Mouse (Mus musculus): ENCODE results near the gene Wscd2. TPM values are rescaled to one million over a fixed set of nuclear protein-coding genes. Genes with fewer than 3 reads are reported as not detected.

Gene Wscd2
- polyA plus RNA-seq, 1 experiment = not detected

DNA sequence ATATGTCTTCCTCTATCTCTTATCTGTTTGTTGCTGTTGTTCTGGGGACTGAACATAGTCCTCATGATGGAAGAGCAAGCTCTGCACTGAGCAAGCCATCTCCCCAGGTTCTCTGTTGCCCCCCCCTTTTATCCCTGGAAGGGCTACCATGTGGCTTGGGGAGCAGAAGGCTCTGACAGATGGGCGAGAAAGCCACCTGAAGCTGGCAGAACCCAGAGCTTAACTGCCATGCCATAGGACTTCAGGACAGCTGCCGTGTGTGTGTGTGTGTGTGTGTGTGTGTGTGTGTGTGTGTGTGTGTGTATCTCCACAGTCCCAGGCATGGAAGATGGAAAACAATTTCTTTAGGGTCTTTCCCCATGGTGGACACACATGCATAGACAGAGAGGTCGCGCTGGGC lies 128.6 kb downstream of the Wscd2 start:
- Histone ChIP-seq H3K27me3 (ENCODE audit: control insufficient read depth, insufficient read depth, insufficient read length) (no peaks in the 10 kb centered on the region), H3K79me2 (ENCODE audit: control insufficient read depth, insufficient read depth) (no peaks in the 10 kb centered on the region), H3K4me2 (ENCODE audit: low read depth) (no peak overlapping the region), H3ac (ENCODE audit: control insufficient read depth, insufficient read length) (no peak overlapping the region), H3K36me3 (ENCODE audit: control insufficient read depth, insufficient read depth) (no peaks in the 10 kb centered on the region), H3K4me3 (no peak overlapping the region)
- TF ChIP-seq MAX (IDR thresholded peaks at IDR 0.05; ENCODE audit: low read depth) = no peak
- TF ChIP-seq TCF12 (IDR thresholded peaks at IDR 0.05; ENCODE audit: insufficient read depth, poor library complexity, severe bottlenecking) = no peak
- no peak for TF ChIP-seq SRF (IDR thresholded peaks at IDR 0.05; ENCODE audit: control insufficient read depth, insufficient read length, low read depth)
- TF ChIP-seq POLR2A (IDR thresholded peaks at IDR 0.05; ENCODE audit: insufficient read length, low read depth) = no peak
- TF ChIP-seq MYOD1 (IDR thresholded peaks at IDR 0.05; ENCODE audit: control insufficient read depth in 1 of 3, insufficient read length in 2 of 3, low read depth in 2 of 3) = no peak
- no peak for TF ChIP-seq USF1 (IDR thresholded peaks at IDR 0.05; ENCODE audit: low read depth)
- no peak for TF ChIP-seq POLR2AphosphoS2 (IDR thresholded peaks at IDR 0.05; ENCODE audit: insufficient read length, low read depth)
- no peak for TF ChIP-seq E2F4 (IDR thresholded peaks at IDR 0.05; ENCODE audit: insufficient read depth)
- no peak for TF ChIP-seq MYOG (IDR thresholded peaks at IDR 0.05; ENCODE audit: control insufficient read depth in 1 of 3, insufficient read depth in 1 of 3, insufficient read length in 2 of 3, low read depth in 2 of 3)

DNA sequence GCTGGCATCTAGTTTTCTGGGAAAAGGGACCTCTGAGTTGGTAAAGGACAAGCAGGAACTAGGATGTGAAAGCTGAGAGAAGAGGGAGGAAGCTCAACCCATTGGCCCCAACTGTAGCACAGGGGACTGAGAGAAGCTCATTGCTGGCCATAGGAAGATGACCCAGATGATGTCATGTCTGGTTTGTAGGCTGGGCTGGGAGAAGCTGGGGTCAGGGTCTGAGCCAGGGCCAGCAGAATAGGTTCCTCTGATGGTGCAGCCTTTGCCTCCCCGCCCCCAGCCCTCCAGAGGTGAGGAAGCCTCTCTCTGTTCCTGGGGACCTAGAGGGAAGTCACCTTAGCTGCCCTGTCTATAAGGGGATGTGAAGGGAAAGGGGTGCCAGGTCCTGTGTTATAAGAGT lies 129.0 kb downstream of the Wscd2 start:
- H3ac ChIP-seq (ENCODE audit: control insufficient read depth, insufficient read length) = no peak overlapping the region
- no peaks in the 10 kb centered on the region for H3K27me3 ChIP-seq (ENCODE audit: control insufficient read depth, insufficient read depth, insufficient read length)
- no peak overlapping the region for H3K4me2 ChIP-seq (ENCODE audit: low read depth)
- no peaks in the 10 kb centered on the region for H3K36me3 ChIP-seq (ENCODE audit: control insufficient read depth, insufficient read depth)
- TF ChIP-seq MAX (IDR thresholded peaks at IDR 0.05; ENCODE audit: low read depth) (no peak), MYOG (IDR thresholded peaks at IDR 0.05; ENCODE audit: control insufficient read depth in 1 of 3, insufficient read depth in 1 of 3, insufficient read length in 2 of 3, low read depth in 2 of 3) (no peak), USF1 (IDR thresholded peaks at IDR 0.05; ENCODE audit: low read depth) (no peak), CEBPB (IDR thresholded peaks at IDR 0.05; ENCODE audit: insufficient read depth, poor library complexity, severe bottlenecking) (no peak), POLR2A (IDR thresholded peaks at IDR 0.05; ENCODE audit: insufficient read length, low read depth) (no peak), E2F4 (IDR thresholded peaks at IDR 0.05; ENCODE audit: insufficient read depth) (no peak), TCF12 (IDR thresholded peaks at IDR 0.05; ENCODE audit: insufficient read depth, poor library complexity, severe bottlenecking) (no peak), REST (IDR thresholded peaks at IDR 0.05; ENCODE audit: insufficient read depth, insufficient read length) (no peak), MYOD1 (IDR thresholded peaks at IDR 0.05; ENCODE audit: control insufficient read depth in 1 of 3, insufficient read length in 2 of 3, low read depth in 2 of 3) (no peak), POLR2AphosphoS2 (IDR thresholded peaks at IDR 0.05; ENCODE audit: insufficient read length, low read depth) (no peak), SRF (IDR thresholded peaks at IDR 0.05; ENCODE audit: control insufficient read depth, insufficient read length, low read depth) (no peak)
- H3K4me3 ChIP-seq = no peak overlapping the region
- H3K79me2 ChIP-seq (ENCODE audit: control insufficient read depth, insufficient read depth) = no peaks in the 10 kb centered on the region

DNA sequence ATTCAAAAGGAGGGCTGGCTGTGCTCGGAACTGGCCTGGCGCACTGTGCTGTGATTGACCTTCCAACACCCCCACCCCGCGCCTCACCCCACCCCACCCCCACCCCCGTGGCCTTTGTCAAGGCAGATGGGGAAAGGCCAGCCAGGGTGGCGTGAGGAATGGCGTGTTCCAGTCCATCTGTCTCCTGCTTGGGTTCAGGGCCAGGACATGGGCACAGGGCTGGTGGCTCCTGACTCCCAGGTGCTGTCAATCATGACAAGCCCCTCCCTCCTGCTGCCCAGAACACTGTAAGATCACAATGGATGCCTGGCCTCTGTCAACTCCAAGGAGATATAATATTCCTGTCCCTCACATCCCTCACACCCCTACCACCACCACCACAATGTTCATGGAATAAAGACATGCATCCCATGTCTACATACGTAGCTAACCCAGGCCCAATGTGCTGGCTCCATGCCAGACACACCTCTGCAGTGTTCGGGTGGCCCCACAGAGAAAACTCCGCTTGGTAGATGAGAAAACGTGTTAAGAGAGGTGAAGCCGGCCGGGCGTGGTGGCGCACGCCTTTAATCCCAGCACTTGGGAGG lies 130.1 kb downstream of the Wscd2 start:
- H3K4me2 ChIP-seq (ENCODE audit: low read depth) = no peak overlapping the region
- H3ac ChIP-seq (ENCODE audit: control insufficient read depth, insufficient read length) = no peak overlapping the region
- no peak for TF ChIP-seq MYOD1 (IDR thresholded peaks at IDR 0.05; ENCODE audit: control insufficient read depth in 1 of 3, insufficient read length in 2 of 3, low read depth in 2 of 3)
- TF ChIP-seq POLR2A (IDR thresholded peaks at IDR 0.05; ENCODE audit: insufficient read length, low read depth) = no peak
- no peak for TF ChIP-seq SRF (IDR thresholded peaks at IDR 0.05; ENCODE audit: control insufficient read depth, insufficient read length, low read depth)
- TF ChIP-seq USF1 (IDR thresholded peaks at IDR 0.05; ENCODE audit: low read depth) = no peak
- TF ChIP-seq REST (IDR thresholded peaks at IDR 0.05; ENCODE audit: insufficient read depth, insufficient read length) = no peak
- no peak for TF ChIP-seq MAX (IDR thresholded peaks at IDR 0.05; ENCODE audit: low read depth)
- no peak for TF ChIP-seq TCF12 (IDR thresholded peaks at IDR 0.05; ENCODE audit: insufficient read depth, poor library complexity, severe bottlenecking)
- no peak for TF ChIP-seq MYOG (IDR thresholded peaks at IDR 0.05; ENCODE audit: control insufficient read depth in 1 of 3, insufficient read depth in 1 of 3, insufficient read length in 2 of 3, low read depth in 2 of 3)
- no peak for TF ChIP-seq TCF3 (IDR thresholded peaks at IDR 0.05; ENCODE audit: insufficient read length, low read depth)
- no peak for TF ChIP-seq POLR2AphosphoS2 (IDR thresholded peaks at IDR 0.05; ENCODE audit: insufficient read length, low read depth)
- no peak for TF ChIP-seq E2F4 (IDR thresholded peaks at IDR 0.05; ENCODE audit: insufficient read depth)
- no peak for TF ChIP-seq CEBPB (IDR thresholded peaks at IDR 0.05; ENCODE audit: insufficient read depth, poor library complexity, severe bottlenecking)
- no peaks in the 10 kb centered on the region for H3K79me2 ChIP-seq (ENCODE audit: control insufficient read depth, insufficient read depth)
- H3K27me3 ChIP-seq (ENCODE audit: control insufficient read depth, insufficient read depth, insufficient read length) = no peaks in the 10 kb centered on the region
- no peak overlapping the region for H3K4me3 ChIP-seq
- no peaks in the 10 kb centered on the region for H3K36me3 ChIP-seq (ENCODE audit: control insufficient read depth, insufficient read depth)

DNA sequence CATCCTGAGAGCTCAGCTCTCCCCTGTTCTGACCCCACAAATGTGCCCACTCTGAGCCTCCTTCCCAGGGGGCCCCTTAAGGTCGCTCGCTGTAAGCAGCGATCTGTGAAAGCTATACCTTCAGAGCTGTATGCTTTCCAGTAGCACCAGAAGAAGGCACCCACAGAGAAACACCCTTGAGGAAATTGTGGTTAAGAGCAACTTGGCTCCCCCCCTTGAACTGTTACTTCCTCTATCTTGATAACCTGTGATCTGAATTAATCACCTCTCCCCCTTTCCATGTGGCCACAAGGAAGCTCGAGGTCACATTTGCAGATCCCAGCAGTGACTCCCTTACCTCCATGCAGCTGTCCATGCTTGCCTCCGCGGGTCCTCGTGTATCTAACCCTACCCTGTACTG lies 130.9 kb downstream of the Wscd2 start:
- H3K4me3 ChIP-seq = no peak overlapping the region
- H3ac ChIP-seq (ENCODE audit: control insufficient read depth, insufficient read length) = no peak overlapping the region
- H3K27me3 ChIP-seq (ENCODE audit: control insufficient read depth, insufficient read depth, insufficient read length) = no peaks in the 10 kb centered on the region

More for the DNA sequence above, 130.9 kb downstream of the Wscd2 start:
- Histone ChIP-seq H3K79me2 (ENCODE audit: control insufficient read depth, insufficient read depth) (no peaks in the 10 kb centered on the region), H3K4me2 (ENCODE audit: low read depth) (no peak overlapping the region), H3K36me3 (ENCODE audit: control insufficient read depth, insufficient read depth) (no peaks in the 10 kb centered on the region)
- TF ChIP-seq CEBPB (IDR thresholded peaks at IDR 0.05; ENCODE audit: insufficient read depth, poor library complexity, severe bottlenecking) (no peak), TCF3 (IDR thresholded peaks at IDR 0.05; ENCODE audit: insufficient read length, low read depth) (no peak), MYOD1 (IDR thresholded peaks at IDR 0.05; ENCODE audit: control insufficient read depth in 1 of 3, insufficient read length in 2 of 3, low read depth in 2 of 3) (no peak), MYOG (IDR thresholded peaks at IDR 0.05; ENCODE audit: control insufficient read depth in 1 of 3, insufficient read depth in 1 of 3, insufficient read length in 2 of 3, low read depth in 2 of 3) (no peak), POLR2A (IDR thresholded peaks at IDR 0.05; ENCODE audit: insufficient read length, low read depth) (no peak), E2F4 (IDR thresholded peaks at IDR 0.05; ENCODE audit: insufficient read depth) (no peak), USF1 (IDR thresholded peaks at IDR 0.05; ENCODE audit: low read depth) (no peak), POLR2AphosphoS2 (IDR thresholded peaks at IDR 0.05; ENCODE audit: insufficient read length, low read depth) (no peak), TCF12 (IDR thresholded peaks at IDR 0.05; ENCODE audit: insufficient read depth, poor library complexity, severe bottlenecking) (no peak), REST (IDR thresholded peaks at IDR 0.05; ENCODE audit: insufficient read depth, insufficient read length) (no peak), MAX (IDR thresholded peaks at IDR 0.05; ENCODE audit: low read depth) (no peak), SRF (IDR thresholded peaks at IDR 0.05; ENCODE audit: control insufficient read depth, insufficient read length, low read depth) (no peak)
